Mouse (Mus musculus) spleen, adult 18-20 months (tissue): ENCODE measurements around the gene Pax5.

Experiments used
- DNase-seq, 2 experiments: peaks; one replicate each; pipeline ENCODE4 v3.0.0; 2022; ENCODE audit warnings: mixed read lengths in 2 of 2

Pax5 gene

DNA sequence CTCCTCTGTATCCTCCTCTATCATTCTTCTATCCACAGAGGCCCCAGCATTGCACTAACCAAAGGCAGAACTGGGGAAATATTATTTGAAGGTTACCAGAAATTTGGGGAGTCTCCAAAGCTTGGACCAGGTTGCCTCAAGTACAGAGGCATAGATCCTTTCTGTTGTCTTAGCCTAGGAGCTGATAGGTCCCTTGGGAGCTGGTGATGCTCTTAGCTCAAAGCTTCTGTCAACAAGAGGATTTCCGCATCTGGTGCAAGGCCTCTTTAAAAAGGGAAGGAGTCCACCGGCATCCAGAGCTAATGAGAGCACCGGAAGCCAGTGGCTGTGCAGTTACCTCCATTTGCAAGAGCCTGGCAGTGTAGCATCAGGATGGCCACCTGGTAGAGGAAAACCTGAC lies 5.1 kb downstream of the Pax5 start:
- peak; percentile 49 to 59 for DNase-seq

DNA sequence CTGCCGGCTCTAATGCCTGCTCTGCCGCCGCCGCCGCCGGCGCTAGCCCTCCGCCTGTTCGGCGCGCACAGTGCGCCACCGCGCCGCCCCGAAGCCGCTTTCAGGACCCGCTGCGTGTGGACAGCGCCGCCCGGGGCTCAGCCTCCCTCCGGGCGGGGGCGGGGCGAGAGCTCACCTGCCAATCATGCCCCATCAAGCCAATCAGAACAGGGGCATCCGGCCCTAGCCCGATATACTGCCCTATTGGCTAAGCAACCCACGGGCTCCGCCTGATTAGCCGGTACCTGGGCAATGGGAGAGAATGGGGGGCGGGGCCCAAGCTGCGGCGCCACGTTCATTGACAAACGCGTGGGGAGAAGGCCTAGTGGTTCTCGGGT lies 5.9 kb downstream of the Pax5 start:
- DNase-seq, result peak; percentile 94

DNA sequence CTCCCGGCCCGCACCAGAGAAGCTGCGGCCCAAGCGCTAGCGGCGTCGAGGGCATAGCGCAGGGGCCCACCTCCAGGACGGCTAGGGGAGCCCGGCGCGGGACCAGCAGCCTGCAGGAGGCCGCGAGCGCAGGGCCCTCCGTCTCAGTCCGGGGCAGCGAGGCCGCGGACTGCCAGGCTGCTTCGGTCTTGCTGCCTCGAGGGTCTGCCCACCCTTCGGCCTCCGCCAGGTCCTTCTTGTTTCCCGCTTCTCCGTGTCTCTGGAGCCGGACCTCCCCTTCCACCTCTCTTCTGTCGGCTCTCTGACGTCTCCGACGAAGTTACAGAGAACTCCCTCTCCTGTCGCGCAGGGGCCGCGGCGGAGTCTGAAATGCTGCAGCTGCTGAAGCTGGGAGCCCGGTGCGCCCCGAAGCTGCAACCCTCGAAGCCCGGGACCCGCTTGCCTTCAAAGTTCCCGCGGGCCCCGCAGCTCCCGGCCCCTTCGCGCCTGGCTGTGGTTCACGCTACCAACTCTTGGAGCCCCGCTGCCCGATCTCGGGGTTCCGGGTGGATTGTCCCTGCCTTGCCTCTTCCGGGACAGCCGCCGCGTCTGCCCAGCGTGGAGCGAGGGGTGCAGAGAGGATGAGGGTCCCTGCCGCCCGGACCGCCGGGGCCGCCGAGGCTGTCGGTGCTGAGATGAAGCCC lies 6.5 kb downstream of the Pax5 start:
- no peak for DNase-seq

DNA sequence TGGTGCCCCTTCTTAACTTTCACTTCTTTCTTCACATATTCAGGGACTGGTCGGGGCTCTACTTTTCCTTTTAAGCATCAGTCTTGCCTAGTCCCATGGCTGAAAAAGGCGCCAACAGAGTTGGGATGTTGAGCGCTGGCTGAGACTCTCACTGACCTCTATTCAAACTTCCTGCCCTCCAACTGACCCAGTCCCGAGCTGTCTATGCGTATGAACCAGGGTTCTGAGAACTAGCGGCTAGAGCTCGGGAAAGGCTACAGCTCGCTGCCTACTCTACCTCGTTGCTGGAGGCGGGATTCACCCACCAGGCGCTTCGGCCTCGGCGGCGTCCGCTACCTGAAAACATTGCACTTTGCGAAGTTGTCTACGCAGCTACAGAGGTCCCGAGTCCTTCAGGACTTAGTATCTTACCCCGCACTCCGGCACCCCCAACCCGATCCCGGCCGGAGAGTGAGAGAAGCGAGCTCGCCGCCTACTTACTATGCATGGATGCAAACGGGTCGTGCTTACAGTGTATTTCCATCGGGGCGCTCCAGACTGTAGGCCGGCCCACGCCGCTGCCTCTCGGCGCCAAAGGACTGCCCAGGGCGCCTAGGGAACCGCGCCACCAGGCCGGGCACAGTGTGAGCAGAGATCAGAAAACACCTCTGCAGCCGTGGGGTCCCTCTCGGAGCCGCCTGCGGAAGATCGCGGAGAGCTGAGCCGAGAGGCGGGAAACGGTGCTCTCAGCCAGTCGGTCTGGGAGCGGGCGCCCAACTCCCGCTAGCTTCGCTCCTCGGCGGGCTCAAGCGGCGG lies 7.2 kb downstream of the Pax5 start:
- DNase-seq, result no peak

DNA sequence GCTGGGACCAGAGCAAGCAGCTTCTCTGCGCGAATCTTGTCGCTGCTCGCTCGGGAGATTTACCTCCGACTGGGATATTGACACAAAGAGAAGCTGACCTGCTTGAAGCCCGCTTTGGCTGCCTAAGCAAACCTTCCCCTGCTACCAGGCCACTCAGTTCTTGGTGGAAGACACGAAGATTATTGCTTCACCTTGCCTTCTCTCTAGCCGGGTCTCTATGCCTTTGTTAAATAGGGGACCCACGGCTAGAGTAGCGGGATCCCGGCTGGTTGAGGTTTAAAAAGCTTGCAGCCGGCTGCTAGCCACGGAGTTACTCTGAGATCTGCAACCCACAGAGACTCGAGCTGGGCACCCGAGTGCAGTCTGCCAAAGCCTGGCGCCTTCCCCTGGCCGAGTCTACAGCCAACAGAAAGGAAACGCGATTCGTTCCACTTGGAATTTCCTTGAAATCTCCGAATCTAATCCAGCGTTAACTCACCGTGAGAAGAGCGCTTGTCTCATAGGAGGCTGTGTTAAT lies 8.2 kb downstream of the Pax5 start:
- no peak for DNase-seq

DNA sequence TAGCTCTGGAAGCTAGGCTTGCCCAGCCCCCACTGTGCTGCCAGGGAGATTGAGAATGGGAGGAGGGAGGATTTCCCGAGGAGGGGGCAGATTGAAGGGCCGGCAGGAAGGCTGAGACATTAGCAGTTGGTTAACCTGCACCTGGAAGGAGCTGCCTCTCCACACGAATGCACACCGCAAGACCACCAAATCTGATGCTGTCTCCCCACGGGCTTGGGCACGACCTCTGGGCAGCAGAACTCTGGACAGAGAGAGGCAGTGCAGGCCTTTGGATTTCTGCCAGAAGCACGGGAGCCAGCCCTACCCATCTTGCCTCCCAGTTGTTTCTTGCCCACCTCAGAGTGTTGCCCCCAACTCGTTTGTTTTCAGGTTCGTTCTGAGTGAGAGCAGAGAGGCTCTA lies 8.8 kb downstream of the Pax5 start:
- DNase-seq, result no peak

DNA sequence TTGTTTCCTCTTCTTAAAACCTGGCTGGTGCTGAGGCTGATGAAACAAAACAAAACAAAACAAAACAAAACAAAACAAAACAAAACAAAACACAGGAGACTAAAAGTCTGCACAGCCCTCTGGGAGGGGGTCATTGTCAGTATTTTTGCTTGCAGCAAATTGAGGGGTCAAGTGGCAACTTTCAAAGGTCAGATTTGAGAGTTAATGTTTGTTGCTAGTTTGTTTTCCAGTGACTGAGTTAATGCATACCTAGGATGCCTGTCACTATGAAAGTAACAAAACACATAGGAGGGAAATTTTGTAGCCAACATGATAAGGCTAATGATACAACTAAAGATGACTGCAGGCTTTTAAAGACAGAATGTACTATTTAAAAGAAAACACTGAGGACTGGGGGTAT lies 13.6 kb downstream of the Pax5 start:
- no peak for DNase-seq

DNA sequence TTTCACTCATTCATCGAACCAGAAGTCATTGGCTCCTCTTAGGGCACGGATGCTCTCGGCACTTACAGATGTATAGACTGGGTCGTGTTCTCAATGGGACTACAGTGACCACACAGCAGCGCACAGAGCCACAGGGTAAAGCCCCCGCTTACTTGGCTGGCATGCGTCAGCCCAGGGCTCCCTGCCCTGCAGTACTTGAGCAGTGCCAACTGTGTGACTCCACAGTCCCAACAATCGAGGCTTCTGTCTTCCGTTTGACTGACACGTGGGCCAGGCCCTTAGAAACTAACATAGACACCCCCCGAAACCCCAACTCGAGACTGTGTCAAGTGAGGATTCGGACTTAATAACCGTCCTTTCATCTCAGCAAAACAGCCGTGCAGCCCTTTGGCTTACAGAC lies 15.9 kb downstream of the Pax5 start:
- DNase-seq, result no peak

DNA sequence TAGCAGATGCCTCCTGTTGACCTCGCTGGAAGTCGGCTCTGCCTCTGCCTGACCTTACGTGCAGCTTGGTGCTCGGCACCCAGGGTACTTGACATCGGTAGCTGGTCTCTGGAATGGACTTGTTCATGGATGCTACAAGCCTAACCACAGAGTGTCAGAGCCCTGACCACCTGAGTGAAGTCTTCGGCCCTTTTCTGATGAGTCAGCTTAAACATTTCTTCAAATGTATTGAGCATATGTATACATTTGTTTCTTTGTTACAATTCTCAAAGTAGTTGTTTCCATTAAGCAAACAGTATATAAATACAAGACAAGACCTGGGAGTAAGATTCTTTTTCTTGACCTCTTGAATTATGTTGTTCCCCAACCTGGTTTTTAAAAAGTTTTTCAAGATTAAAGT lies 24.7 kb downstream of the Pax5 start:
- DNase-seq, result no peak

DNA sequence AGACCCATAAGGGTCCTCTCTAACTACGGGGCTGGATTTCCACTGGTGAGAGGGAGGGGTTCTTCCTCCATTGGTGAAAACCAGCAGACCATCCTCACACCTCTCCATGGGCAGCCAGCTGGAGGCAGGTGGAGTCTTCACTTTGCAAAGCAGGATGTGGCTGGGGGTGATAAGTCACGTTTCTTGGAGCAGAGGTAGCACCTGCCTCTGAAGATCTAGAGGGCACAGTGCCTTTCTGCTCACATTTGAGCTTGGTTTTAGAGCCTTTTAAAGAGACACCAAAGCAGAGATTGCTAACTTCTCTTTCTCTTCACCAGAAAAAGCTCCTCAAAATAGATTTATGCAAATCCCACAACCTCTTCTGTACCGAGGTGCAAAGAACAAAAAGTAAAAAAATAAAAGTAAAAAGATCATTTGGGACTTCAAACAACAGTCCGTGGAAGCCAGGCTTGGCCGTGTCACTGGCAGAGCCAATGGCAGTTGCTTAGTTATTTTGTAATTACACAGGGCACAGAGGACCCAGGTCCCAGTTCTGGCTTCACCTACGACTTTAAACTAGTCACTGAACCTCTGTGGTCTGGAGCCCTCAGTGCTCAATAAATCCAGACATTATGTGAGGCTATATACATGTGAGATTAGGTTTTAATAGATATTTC lies 29.9 kb downstream of the Pax5 start:
- DNase-seq, result peak; percentile 52 to 60

DNA sequence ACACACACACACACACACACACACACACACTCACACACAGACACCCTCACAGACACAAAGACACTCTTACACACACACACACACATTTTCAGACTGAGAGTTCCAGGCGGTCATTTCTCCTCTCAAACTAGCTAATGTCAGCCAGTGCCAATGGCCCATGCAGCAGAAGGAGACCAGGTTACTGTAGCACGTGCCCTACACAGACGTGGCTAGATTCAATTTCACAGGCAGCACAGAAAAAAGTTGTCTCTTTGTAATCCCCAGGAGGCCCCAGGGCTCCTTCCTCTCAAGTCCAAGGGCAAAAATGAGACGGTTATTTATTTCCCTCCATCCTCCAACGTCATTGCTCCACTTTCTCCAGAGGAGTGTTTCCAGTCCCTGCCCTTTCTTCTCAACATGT lies 31.6 kb downstream of the Pax5 start:
- no peak for DNase-seq

DNA sequence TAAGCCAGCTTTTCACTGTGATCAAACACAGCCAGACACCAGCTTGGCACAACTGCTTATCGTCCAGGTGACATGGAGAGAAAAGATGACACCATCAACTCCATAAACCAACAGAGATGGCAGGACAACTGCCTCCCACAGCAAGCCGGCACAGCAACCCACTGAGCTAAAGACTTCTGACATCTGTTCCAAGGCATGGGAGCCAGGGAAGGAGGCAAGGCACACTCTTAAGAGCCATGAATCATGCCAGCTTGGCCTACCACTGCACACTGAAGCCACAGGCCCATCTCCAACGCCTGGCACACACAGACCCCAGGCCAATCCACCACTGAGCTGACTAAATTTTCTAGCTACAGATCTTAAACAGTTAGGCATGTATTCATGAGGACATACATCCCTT lies 32.3 kb downstream of the Pax5 start:
- no peak for DNase-seq

DNA sequence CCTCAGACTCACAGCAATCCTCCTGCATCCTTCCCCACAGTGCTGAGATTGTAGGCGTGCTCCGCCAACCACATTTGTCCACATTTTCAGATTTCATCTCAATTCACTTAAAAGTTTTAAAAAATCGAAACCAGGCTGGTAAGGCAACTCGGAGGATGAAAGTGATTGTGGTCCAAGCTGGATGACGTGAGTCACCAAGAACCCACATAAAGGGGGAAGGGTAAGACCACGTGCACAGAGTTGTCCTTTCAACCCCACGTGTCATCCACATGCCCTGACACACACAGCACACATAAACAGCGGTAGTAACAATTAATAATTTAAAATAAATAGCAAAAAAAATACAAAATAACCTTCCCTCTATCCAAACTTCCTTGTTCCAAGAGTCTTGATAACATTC lies 35.3 kb downstream of the Pax5 start:
- DNase-seq, result no peak

DNA sequence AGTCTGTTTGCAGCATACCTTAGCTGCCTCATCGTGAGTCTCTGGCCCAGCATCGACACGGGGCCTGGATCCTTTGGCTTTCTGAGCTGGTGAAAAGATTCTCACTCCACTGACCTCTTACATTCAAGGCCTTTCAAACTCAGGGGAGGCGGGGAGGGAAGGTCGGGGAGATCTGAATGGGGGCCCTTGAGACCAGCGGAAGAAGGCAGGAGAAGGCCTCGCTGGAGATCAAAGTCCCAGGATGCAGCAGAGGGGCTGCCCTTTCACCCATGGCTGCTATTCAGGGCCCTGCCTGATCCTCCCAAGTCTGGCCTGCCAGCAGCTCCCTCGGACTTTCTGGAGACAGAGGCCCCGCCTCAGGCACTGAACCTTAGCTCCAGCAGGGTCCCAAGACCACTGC lies 36.6 kb downstream of the Pax5 start:
- DNase-seq, result no peak

DNA sequence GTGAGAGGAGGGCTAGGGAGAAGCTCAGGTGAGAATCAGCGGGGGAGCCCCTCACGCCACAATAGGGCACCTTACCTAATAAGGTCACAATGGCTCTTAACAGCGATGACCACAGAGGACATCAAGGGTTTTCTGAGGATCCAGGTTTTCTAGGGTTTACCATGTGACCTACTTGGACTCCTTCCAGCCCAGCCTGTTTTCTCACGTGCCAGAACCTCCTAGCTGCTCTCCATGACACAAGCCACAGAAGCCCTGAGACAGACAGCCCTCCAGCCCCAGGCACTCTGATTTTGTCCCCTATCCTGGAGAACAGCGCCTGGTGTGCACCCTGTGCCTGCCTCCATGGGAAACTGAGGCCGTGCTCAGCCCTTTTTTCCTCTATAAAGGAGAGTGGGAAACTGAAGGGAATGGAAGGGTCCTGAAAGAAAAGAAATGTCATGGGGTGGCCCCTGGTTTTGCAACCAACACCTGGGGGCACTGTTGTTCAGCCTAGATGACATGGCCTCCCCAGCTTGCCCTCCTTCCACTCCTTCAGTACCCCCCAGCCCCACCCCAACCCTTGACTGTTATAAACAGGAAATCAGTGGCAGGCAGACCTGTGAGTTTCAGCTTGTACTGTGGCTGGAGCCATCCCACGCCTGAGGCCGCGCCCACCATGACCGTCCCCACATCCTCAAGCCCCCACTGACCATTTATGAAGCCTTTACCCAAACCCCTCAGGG lies 37.9 kb downstream of the Pax5 start:
- peak; percentile 74 to 77 for DNase-seq

DNA sequence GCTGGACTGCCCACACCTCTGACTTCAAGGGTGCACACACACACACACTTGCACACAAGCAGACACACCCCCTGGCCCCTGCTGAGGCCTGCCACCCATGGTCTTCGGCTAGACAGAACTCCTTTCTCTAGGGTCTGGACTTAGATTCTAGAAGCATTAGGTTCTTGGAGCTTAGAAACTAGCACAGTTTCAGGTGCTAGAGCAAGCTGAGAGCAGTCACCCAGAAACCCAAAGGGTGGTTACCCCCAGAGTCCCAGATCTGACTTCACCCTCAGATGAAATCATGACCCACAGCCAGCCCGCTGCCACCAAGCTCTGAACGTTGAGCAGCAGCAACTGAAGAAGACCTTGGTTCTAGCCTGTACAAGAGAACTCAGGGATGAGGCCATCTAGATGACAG lies 38.8 kb downstream of the Pax5 start:
- DNase-seq, result peak; percentile 42

DNA sequence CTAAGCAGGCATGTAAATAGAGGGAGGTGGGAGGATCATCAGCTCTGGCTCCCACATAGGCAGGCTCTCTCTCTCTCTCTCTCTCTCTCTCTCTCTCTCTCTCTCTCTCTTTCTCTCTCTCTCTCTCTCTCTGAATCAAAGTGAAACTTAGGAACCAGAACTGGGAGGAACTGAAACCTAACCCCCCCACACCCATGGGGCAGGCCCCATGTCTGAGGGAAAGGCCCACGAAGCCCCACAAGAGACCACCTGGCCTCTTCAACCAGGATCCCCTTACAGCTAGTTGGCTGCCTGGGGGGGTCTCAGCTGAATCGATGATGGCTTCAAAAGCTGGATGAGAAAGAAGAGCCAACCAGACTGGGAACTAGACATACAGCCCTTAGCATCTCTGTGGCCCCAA lies 39.3 kb downstream of the Pax5 start:
- DNase-seq, result peak; percentile 70 to 76

DNA sequence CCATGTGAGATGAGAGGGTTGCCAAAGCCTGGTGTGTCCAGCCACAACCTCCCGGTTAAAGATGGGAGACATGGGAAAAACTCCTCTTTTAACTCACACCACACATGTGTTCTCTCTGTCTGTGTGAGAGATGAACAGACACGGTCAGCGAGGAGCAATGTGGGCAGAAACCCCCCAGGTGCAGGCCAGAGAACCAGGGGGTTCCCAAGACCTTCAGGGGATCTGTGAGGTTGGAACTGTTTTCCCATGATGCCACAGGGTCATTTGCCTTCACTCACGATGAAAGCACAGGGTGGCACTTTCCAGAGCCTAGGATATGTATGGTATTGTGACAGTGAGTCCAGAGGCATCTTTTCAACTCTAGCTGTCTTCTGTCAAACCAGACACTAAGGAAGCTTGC lies 39.9 kb downstream of the Pax5 start:
- DNase-seq, result no peak

DNA sequence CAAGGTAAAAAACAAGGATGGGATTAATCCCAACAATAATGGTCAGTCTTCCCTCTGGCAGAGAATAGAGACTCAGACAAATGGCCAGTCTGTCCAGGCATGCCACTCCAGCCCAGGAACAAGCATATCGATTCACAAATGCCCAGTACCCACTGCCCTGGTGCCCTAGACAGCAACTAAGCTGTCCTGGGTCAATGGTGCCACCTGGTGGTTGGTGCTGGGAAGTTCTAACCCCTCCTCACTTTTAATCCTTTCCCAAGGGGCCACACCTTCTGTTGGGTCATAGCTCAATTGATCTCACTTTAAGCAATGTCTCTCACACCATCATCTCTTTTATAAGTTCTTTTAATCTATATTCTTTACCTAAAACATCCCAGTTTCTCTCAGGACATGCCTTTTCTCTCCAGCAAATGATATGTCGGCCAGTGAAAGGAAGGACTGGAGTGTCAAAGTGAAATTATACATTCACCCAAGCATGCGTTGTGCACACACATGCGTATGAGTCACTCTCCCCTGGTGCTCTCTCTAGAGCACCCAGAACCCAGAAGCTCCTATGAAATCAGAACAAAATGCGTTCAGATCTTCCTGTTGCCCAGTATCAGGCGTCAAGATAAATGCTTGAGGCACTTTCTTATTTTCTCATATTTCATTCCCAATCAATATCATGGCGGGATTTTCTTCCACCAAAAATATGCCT lies 40.7 kb downstream of the Pax5 start:
- DNase-seq, result peak; percentile 56 to 72

DNA sequence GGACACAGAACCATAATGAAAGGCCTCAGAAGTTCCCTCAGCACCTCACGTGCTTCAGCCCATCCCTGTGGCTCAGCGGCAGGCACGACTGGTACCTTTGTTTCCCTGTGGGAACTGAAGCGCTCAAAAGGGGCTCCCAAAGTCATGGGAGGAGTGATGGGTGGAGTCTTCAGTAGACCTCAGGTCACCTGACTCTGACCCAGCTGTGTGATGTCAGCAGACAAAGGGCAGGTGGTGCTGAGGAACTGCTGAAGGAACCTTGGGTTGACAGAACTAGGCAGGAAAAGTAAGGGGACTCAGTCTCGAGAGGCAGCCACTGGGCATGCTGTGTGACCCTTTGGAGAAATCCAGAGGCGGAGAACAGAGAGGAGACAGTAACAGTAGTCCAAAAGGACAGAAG lies 41.7 kb downstream of the Pax5 start:
- no peak for DNase-seq

DNA sequence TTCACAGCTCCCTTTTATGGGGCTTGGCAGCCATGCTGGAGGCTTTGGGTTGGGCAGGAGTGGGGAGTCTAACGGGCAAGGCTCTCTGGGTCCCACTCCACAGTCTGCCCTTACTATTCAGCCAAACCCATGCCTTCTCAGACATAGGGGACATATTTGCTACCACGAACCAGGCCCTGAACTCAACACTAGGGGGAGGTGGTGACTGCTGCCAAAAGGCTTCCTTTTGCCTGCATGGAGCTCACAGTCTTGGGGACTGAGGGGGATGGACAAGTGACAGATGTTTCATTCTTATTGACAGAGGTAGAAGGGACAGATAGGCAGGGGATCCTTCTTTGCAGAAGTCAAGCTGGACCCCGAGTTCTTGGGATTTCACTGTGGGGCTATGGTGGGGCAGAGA lies 42.1 kb downstream of the Pax5 start:
- DNase-seq, result no peak

DNA sequence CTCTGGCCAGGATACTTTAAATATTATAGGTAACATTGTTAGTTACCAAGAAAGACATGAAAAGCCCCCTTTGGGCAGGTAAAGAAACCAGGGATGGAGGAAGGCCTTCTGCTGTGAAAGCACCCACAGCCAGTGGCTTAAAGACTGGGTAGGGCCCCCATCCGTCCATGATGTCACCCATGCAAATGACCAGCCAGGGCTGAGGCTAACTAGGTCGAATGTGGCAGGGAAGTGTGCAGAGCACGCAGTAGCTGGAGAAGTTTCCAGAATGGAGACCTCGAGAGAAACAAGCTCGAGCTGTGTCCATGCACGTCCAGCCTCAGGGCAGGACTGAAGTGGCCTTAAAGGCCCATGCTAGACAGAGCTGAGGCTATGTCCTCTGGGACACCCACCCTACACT lies 42.9 kb downstream of the Pax5 start:
- peak; percentile 56 to 66 for DNase-seq

DNA sequence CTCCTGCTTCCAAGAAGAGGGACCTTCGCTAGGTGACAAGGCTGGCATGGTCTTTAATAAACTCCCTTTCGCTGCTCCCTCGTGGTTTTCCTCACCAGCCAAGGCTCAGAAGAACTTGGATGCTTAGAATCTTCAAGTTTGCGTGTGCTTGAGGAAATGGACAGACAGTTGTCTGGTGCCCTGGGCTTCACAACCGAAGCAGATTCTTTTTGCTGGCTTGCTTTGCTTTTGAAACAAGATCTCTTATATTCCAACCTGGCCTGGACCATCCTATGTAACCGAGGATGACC lies 45.6 kb downstream of the Pax5 start:
- no peak for DNase-seq
